Mouse (Mus musculus) intestine, embryonic 16.5 days (tissue): ENCODE results near the gene Cldn4. TPM values are rescaled to one million over a fixed set of nuclear protein-coding genes. Genes with fewer than 3 reads are reported as not detected.
A peak's percentile ranks its signal among the peaks of the same experiment; 100 is the strongest.
"Not testable (repeated sequence)": the region's sequence is repeated elsewhere in the genome, so short reads cannot be mapped to it uniquely, and the experiment has no call there.

ENCODE experiments used
- ATAC-seq: fragments of 200-750 bp; cut with Nextera tagmentation; 2 replicates; pipeline ENCODE4 v1.8.0; 2017; ENCODE audit warnings: moderate TSS enrichment, moderate library complexity
- H3K27ac ChIP-seq: fragments of 300-500 bp; sonication (generic); 2 replicates; pipeline ENCODE4 v1.5.1; 2014; ENCODE audit warnings: mild to moderate bottlenecking, low read length
- H3K27me3 ChIP-seq: fragments of 300-500 bp; sonication (generic); replicated peaks from 2 replicates; pipeline ENCODE4 v1.6.1; 2014; ENCODE audit warnings: low read length, control low read depth, mixed read lengths; ENCODE audit not compliant: control insufficient read depth, insufficient read depth
- H3K36me3 ChIP-seq: fragments of 300-500 bp; sonication (generic); 2 replicates; pipeline ENCODE4 v1.6.1; 2014; ENCODE audit warnings: low read length, control low read depth; ENCODE audit not compliant: control insufficient read depth, insufficient read depth
- H3K4me1 ChIP-seq: fragments of 300-500 bp; sonication (generic); 2 replicates; pipeline ENCODE4 v1.6.1; 2014; ENCODE audit warnings: low read length, control low read depth, mixed read lengths; ENCODE audit not compliant: control insufficient read depth, insufficient read depth
- H3K4me2 ChIP-seq: fragments of 300-500 bp; sonication (generic); 2 replicates; pipeline ENCODE4 v1.6.1; 2014; ENCODE audit warnings: low read depth, low read length, control low read depth
- H3K4me3 ChIP-seq: fragments of 300-500 bp; sonication (generic); 2 replicates; pipeline ENCODE4 v1.5.1; 2014; ENCODE audit warnings: mild to moderate bottlenecking, low read length
- H3K9ac ChIP-seq: fragments of 300-500 bp; sonication (generic); 2 replicates; pipeline ENCODE4 v1.6.1; 2014; ENCODE audit warnings: low read depth, low read length
- H3K9me3 ChIP-seq: fragments of 300-500 bp; sonication (generic); 2 replicates; pipeline ENCODE4 v1.6.1; 2016; ENCODE audit warnings: low read length, control low read depth; ENCODE audit not compliant: control insufficient read depth
- WGBS: fragments of 180-500 bp; shearing (Covaris S2); extraction: QIAGEN DNeasy Blood & Tissue Kit; methylation state at CpG from one replicate; pipeline ENCODE4 v1.1.7; 2014; 5-methylcytosine and 5-hydroxymethylcytosine counted together
- polyA plus RNA-seq: library from polyadenylated mRNA; unstranded; fragments of >200 nt; fragmentation: Nextera tagmentation; extraction: Ambion mirVana; gene quantifications from 2 replicates; pipeline ENCODE4 v1.2.1, GENCODE M21; 2015

Gene Cldn4
- polyA plus RNA-seq, 1 experiment from 2014 or later, result 54.2 TPM

- WGBS, result 3% methylated on average over 33 of the region's 33 CpGs
- Histone ChIP-seq H3K4me2 (peak overlapping the region; percentile 46), H3K4me3 (peak overlapping the region; percentile 36), H3K9ac (peak overlapping the region; percentile 57), H3K27me3 (no peaks in the 10 kb centered on the region), H3K4me1 (peaks cover 16% of the 10 kb centered on the region), H3K9me3 (no peaks in the 10 kb centered on the region), H3K27ac (peak overlapping the region; percentile 99), H3K36me3 (no peaks in the 10 kb centered on the region)
- peak; percentile 88 for ATAC-seq
Observed at GRCm38 (mm10) chr5:134965852-134966821, 19.4 kb upstream of the Cldn4 start.

GRCm38 (mm10) chr5:134965473-134965851 is 18.7 kb upstream of the Cldn4 start:
- Histone ChIP-seq H3K9me3 (no peaks in the 10 kb centered on the region), H3K4me3 (peak overlapping the region; percentile 36), H3K36me3 (no peaks in the 10 kb centered on the region), H3K9ac (peak overlapping the region; percentile 57), H3K27me3 (no peaks in the 10 kb centered on the region), H3K4me1 (peaks cover 19% of the 10 kb centered on the region), H3K4me2 (peak overlapping the region; percentile 46), H3K27ac (peak overlapping the region; percentile 88)
- WGBS, result 6% methylated on average over 10 of the region's 10 CpGs
- ATAC-seq, result 0 out of 2 replicates have a peak, but pooled peaks have one; percentile 14

- ATAC-seq, H3K9ac ChIP-seq, H3K9me3 ChIP-seq, H3K27ac ChIP-seq, H3K36me3 ChIP-seq, H3K4me3 ChIP-seq, H3K4me2 ChIP-seq, H3K27me3 ChIP-seq: not testable (repeated sequence)
- peaks cover 19% of the 10 kb centered on the region for H3K4me1 ChIP-seq
Observed at GRCm38 (mm10) chr5:134964655-134965054, 17.9 kb upstream of the Cldn4 start.

GRCm38 (mm10) chr5:134963546-134963945 is 16.8 kb upstream of the Cldn4 start:
- Histone ChIP-seq H3K4me2 (no peak overlapping the region), H3K9me3 (no peaks in the 10 kb centered on the region), H3K9ac (no peak overlapping the region; the same call in 1 of the 2 replicates), H3K4me3 (no peak overlapping the region), H3K27me3 (no peaks in the 10 kb centered on the region), H3K36me3 (no peaks in the 10 kb centered on the region), H3K4me1 (peaks cover 19% of the 10 kb centered on the region), H3K27ac (no peak overlapping the region)
- ATAC-seq, result no peak
- whole genome bisulfite sequencing, result 18% methylated on average over 5 of the region's 5 CpGs

GRCm38 (mm10) chr5:134961519-134961918 is 14.8 kb upstream of the Cldn4 start:
- WGBS, result 88% methylated on average over 2 of the region's 2 CpGs
- ATAC-seq, result no peak
- no peak overlapping the region for H3K9ac ChIP-seq
- no peaks in the 10 kb centered on the region for H3K36me3 ChIP-seq
- H3K9me3 ChIP-seq, result no peaks in the 10 kb centered on the region
- no peak overlapping the region for H3K4me3 ChIP-seq
- H3K27ac ChIP-seq, result peak overlapping the region; percentile 28; the same call in 1 of the 2 replicates
- peaks cover 12% of the 10 kb centered on the region for H3K4me1 ChIP-seq
- no peak overlapping the region for H3K4me2 ChIP-seq
- no peaks in the 10 kb centered on the region for H3K27me3 ChIP-seq

GRCm38 (mm10) chr5:134960430-134960829 is 13.7 kb upstream of the Cldn4 start:
- no peak overlapping the region for H3K4me3 ChIP-seq
- 67% methylated on average over 2 of the region's 2 CpGs for WGBS
- H3K9ac ChIP-seq, result no peak overlapping the region
- no peaks in the 10 kb centered on the region for H3K9me3 ChIP-seq
- no peak overlapping the region for H3K4me2 ChIP-seq
- H3K36me3 ChIP-seq, result no peaks in the 10 kb centered on the region
- H3K27me3 ChIP-seq, result no peaks in the 10 kb centered on the region
- H3K27ac ChIP-seq, result no peak overlapping the region
- no peak for ATAC-seq
- peaks cover 10% of the 10 kb centered on the region for H3K4me1 ChIP-seq

GRCm38 (mm10) chr5:134959114-134959513 is 12.4 kb upstream of the Cldn4 start:
- Histone ChIP-seq H3K4me2 (no peak overlapping the region), H3K27ac (peak overlapping the region; percentile 58), H3K36me3 (no peaks in the 10 kb centered on the region), H3K4me3 (no peak overlapping the region), H3K4me1 (peaks cover 10% of the 10 kb centered on the region), H3K9me3 (no peaks in the 10 kb centered on the region), H3K27me3 (no peaks in the 10 kb centered on the region), H3K9ac (no peak overlapping the region)
- ATAC-seq, result peak; percentile 92
- 55% methylated on average over 7 of the region's 7 CpGs for WGBS

- WGBS, result 57% methylated on average over 5 of the region's 5 CpGs
- ATAC-seq, result no peak
- no peaks in the 10 kb centered on the region for H3K27me3 ChIP-seq
Observed at GRCm38 (mm10) chr5:134955491-134955890, 8.8 kb upstream of the Cldn4 start.

GRCm38 (mm10) chr5:134951053-134951884 is 4.5 kb upstream of the Cldn4 start:
- Histone ChIP-seq H3K4me1 (peaks cover 24% of the 10 kb centered on the region), H3K4me2 (peak overlapping the region; percentile 40), H3K9ac (peak overlapping the region; percentile 58), H3K36me3 (no peaks in the 10 kb centered on the region), H3K27ac (peak overlapping the region; percentile 77), H3K4me3 (peak overlapping the region; percentile 11), H3K27me3 (no peaks in the 10 kb centered on the region), H3K9me3 (no peaks in the 10 kb centered on the region)
- peak; percentile 58 for ATAC-seq
- WGBS, result 12% methylated on average over 19 of the region's 19 CpGs

More at GRCm38 (mm10) chr5:134955491-134955890, 8.8 kb upstream of the Cldn4 start:
- H3K36me3 ChIP-seq, result no peaks in the 10 kb centered on the region
- H3K4me1 ChIP-seq, result peaks cover 9% of the 10 kb centered on the region
- no peak overlapping the region for H3K4me3 ChIP-seq
- H3K9ac ChIP-seq, result no peak overlapping the region
- H3K27ac ChIP-seq, result no peak overlapping the region
- no peak overlapping the region for H3K4me2 ChIP-seq
- no peaks in the 10 kb centered on the region for H3K9me3 ChIP-seq
